Mouse (Mus musculus) monocyte, adult 5-6 weeks (primary cell): ENCODE data around the gene C130050O18Rik. TPM values are rescaled to one million over a fixed set of nuclear protein-coding genes. Genes with fewer than 3 reads are reported as not detected.

Experiments
- ATAC-seq: fragments of 153-309, 156-312 bp; replicated peaks from 2 replicates; pipeline ENCODE4 v1.8.0; 2017; ENCODE audit warnings: mild to moderate bottlenecking; ENCODE audit not compliant: low TSS enrichment, insufficient number of reproducible peaks, severe bottlenecking, poor library complexity, low FRiP score
- total RNA-seq: library from RNA; stranded (forward); fragments of 200-1000, 200-491, 200-594 nt; gene quantifications from 3 replicates; pipeline ENCODE4 v1.2.3, GENCODE M21; 2017

Gene C130050O18Rik
- 28.4 to 51.7 TPM (median 32.7 TPM) in 3 replicates for total RNA-seq

DNA sequence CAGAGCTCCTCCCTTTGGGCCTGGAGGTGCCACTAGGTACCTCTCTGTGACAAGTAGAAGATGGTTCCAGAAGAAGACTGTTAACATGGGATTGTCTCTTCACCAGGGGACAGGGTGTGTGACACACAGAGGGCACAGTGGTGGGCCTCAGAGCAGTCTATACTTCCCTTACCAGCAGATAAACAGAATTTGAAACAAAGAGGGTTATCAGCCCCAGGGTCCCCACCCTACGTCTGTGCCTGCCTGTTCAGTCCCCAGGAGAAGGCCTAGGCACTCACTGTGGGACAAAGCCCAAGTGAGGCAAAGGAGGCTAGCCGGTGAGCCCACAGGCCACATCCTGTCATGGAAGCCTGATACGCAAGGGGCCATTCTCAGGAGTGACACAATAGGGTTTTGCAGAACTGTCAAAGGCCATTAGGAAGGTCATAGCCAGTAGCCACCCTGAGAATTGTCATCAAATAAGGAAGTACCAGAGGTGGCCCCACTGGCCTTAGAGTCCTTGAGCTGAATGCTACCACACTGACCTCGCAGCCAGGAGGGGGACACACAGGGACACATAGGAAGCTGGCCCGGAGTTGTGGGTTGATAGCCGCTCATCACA is at the start of gene C130050O18Rik:
C130050O18Rik (plus strand) TSS at position 480 of the 601 bp plus-strand sequence.
- ATAC-seq: peak; percentile 49

- no peak for ATAC-seq
Measured at GRCm38 (mm10) chr5:139358653-139359052, 46.4 kb upstream of the C130050O18Rik start.

- no peak for ATAC-seq
Measured at GRCm38 (mm10) chr5:139359244-139359643, 45.8 kb upstream of the C130050O18Rik start.

DNA sequence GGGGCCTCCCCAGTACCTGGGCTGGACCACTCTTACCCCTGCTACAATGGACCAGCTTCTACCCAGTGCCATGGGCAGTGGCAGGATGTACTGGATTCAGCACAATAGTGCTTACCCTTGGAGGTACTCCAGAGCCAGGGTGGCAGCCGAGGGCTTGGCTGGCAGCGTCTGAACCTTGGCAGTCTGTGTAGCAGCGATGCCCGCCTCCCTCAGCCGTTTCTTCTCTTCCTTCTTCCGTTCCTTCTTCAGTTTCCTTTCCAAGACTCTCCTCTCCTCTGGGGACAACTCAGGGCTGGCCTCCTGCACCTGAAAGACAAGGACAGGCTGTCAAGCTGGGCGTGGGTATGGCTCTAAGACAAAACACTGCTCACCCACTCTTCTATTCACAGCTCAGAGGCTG is 41.2 kb upstream of the C130050O18Rik start:
- ATAC-seq: no peak

DNA sequence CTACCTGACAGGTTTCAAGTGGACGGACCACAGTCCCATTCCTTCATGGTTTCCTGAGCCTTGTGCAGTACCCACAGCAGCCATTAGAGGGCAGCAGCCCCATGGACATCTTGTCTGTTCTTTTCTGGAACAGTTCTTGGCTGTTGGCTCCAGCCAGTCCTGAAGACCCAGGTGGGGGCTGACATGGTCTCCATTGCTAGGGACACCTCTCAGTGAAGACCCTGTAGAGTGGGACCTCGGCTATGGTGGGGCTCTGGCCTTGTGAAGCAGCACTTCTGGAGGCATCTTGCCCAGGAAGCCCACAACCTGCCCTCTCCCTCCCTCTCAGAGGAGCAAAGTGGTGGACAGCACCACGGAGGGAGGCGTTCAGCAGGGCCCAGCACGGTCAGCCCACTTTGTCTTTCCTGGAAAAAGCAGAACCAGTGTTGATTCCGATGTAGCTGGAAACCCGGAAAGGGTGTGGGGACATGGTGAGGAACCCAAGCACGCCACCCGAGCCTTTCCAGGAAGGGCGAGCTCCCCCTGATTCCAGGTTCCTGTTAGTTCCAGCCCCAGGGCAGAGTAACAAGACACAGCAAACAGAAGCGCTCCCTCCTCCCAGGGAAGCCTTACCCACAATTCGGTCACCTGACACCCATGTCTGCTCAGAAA is 40.7 kb upstream of the C130050O18Rik start:
- ATAC-seq: peak; percentile 50

DNA sequence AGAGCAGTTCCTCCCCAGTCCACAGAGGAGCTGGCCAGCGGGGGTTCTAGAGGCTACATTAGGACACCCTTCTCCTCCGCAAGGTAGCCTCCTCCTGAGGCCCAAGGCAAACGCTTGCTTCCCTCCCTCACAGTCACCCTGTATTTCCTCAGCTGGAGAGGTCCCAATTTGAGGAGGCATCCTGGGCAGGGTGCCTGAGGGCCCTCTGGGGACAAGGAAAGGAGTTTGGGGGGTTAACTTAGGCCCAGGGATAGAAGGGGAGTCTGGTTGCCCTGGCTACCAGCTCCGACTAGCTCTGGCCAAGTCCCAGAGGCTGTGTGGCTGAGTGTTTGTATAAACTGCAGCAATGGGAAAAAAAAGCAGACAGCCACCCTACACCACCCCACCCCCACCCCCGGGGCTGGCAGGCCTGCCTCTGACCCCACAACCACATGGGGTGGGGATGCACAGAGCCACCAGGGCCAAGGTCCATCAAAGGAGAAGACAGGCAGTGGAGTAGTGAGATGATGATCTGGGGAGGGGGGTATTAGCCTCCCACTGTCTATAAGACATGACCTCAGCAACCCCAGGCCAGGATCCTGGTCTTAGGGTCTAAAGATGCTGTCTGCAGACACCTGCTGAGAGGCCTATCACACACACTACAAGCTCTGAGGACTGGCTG is 40.0 kb upstream of the C130050O18Rik start:
- ATAC-seq: no peak

- peak; percentile 61 for ATAC-seq
Measured at GRCm38 (mm10) chr5:139365827-139366226, 39.3 kb upstream of the C130050O18Rik start.

DNA sequence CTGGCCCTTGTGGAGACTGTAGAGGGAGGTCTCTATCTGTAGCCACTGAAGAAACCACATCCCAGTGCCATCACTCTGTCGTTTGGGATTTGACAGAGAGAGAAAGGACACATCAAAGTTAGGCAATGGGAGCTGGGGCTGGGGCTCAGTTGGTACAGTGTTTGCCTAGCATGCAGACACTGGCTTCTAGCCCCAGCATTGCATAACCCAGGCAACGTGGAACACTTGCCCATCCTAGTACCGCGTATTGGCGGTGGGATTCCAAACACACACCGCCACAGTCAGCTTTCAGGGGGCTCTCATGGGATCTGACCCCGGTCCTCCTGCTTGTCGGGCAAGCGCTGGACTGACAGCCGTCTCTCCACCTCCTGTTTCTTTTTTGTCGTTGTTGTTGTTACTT is 38.6 kb upstream of the C130050O18Rik start:
- ATAC-seq: no peak

GRCm38 (mm10) chr5:139367884-139368458 is 37.1 kb upstream of the C130050O18Rik start:
- ATAC-seq: no peak

DNA sequence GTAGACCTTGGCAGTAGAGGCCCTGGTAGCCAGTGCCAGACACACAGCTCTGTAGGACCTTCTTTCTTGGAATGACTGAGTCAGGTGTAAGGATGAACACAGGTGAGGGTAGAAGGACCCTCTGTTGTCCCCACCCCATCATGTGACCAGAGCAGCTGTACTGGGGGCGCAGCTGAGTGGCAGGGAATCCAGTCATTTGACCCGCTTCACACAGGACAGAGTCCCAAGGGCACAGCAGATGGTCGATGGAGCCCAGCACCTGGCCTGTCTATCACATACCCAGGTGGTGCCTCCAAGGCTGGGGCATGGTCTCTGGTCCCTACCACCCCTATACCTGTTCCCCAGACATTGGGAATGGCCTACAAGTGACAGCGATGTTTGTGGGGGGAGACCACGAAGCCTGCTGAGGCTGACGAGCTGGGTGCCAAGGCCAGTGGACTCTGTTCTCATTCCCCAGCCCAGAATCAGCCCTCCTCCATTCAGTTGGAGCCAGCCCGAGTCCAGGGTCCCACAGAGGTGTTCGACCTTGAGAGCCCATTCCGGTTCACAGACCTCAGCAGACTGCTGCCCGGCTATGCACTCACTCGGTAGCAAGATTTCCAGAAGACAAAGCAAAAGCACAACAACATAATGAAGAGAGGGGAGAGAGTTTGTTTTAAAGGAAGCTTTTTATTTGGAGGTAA is 36.3 kb upstream of the C130050O18Rik start:
- ATAC-seq: no peak

GRCm38 (mm10) chr5:139370336-139370735 is 34.7 kb upstream of the C130050O18Rik start:
- no peak for ATAC-seq

DNA sequence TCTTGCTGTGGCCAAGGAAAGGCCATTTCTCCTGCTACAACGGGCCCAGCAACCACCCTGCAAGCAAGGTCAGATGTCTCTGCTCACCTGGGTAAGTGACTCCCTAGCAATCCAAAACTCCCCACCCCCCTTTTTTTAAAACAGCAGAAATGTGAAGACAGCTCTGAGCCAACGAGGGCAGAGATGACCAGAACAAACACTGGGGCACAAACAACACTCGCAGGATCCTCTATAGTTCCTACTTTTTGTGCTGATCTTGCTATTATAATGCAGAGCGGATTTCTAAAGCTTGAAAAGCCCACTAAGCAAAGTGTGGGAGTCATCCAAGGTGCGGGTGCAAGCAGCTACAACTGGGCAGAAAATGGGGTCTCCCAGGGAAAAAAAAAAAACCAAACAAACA is 34.0 kb upstream of the C130050O18Rik start:
- no peak for ATAC-seq

- peak; percentile 83 for ATAC-seq
Measured at GRCm38 (mm10) chr5:139371631-139372401, 33.3 kb upstream of the C130050O18Rik start.

DNA sequence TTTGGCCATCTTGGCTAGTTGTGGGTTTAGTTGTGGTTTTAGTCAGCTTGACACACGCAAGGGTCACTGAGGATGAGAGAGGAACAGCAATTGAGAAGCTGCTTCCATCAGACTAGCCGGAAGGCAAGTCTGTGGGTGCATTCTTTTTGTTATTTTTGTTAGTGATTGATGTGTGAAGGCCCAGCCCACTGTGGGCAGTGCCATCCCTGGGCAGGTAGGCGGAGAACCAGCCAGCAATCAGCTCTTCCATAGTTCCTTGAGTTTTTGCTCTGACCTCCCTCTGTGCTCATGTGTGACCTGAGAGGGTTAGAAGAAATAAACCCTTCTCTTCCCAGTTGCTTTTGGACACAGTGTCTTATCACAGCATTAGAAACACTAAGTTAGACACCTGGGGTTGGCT is 32.0 kb upstream of the C130050O18Rik start:
- 0 out of 2 replicates have a peak, but pooled peaks have one; percentile 8 for ATAC-seq

- ATAC-seq: no peak
Measured at GRCm38 (mm10) chr5:139373889-139374444, 31.1 kb upstream of the C130050O18Rik start.

- ATAC-seq: no peak
Measured at GRCm38 (mm10) chr5:139374841-139375240, 30.2 kb upstream of the C130050O18Rik start.

DNA sequence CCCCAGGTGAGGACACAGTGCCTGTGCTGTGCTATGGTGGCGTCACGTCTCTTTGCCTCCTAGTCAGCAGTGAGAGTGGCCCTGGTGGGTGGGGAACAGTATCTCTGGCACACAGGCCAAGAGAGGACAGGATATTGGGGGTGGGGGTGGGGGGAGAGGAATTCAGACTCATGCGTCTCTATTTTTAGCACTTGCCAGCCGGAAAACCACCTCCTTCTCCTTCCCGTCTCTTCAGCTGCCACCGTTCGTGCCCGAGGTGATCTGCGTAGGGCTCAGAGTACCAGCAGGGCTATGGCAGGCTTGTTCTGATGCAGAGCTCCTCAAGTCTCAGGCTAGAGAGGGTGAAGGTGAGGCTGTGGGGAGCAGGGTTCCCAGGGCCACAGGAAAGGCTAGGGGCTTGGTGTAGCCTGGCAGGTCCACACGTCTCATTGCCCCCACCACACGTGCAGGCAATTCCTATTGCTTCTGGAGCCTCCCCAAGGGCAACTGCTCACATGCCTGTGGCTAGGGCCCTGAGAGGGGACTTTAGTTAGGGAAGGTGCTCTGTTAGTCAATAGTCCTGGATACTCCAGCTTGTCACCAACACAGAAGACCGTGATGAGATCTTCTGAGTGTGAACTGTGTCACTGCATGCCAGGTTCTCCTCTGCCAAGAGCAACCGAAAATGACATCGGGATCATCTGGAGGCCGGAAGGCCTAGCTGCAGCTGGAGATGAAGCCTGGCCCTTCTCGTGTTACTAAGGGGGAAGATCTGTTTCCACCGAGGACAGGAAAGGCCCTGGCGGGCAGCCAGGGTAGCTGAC is 27.4 kb upstream of the C130050O18Rik start, which contains the start of gene Gpr146:
Gpr146 (plus strand) TSS at position 230 of the 803 bp plus-strand sequence.
- no peak for ATAC-seq
